Mouse (Mus musculus) embryonic facial prominence, embryonic 11.5 days (tissue): ENCODE measurements around the gene Terf2. TPM values are rescaled to one million over a fixed set of nuclear protein-coding genes. Genes with fewer than 3 reads are reported as not detected.

Experiments
- ATAC-seq: fragments of 200-750 bp; cut with Nextera tagmentation; replicated peaks from 2 replicates; pipeline ENCODE4 v1.8.0; 2017; ENCODE audit warnings: low read depth; ENCODE audit not compliant: insufficient number of reproducible peaks, low FRiP score, low TSS enrichment
- DNase-seq: peaks from one replicate; pipeline ENCODE4 v3.0.0-alpha.2; 2015; ENCODE audit warnings: low spot score
- H3K27ac ChIP-seq: fragments of 300-500 bp; sonication (generic); replicated peaks from 2 replicates; pipeline ENCODE4 v1.5.1; 2014; ENCODE audit warnings: mild to moderate bottlenecking, low read depth, low read length, control low read depth
- H3K27me3 ChIP-seq: fragments of 300-500 bp; sonication (generic); 2 replicates; pipeline ENCODE4 v1.6.1; 2014; ENCODE audit warnings: mild to moderate bottlenecking, low read length, moderate library complexity, mixed read lengths; ENCODE audit not compliant: control insufficient read depth, insufficient read depth
- H3K36me3 ChIP-seq: fragments of 300-500 bp; sonication (generic); replicated peaks from 2 replicates; pipeline ENCODE4 v1.6.1; 2014; ENCODE audit warnings: low read depth, mild to moderate bottlenecking, low read length, moderate library complexity, mixed read lengths; ENCODE audit not compliant: control insufficient read depth, insufficient read depth
- H3K4me1 ChIP-seq: fragments of 300-500 bp; sonication (generic); 2 replicates; pipeline ENCODE4 v1.6.1; 2014; ENCODE audit warnings: low read length, mixed read lengths; ENCODE audit not compliant: control insufficient read depth, insufficient read depth
- H3K4me2 ChIP-seq: fragments of 300-500 bp; sonication (generic); 2 replicates; pipeline ENCODE4 v1.6.1; 2014; ENCODE audit warnings: low read depth, mild to moderate bottlenecking, control low read depth, low read length, moderate library complexity
- H3K4me3 ChIP-seq: fragments of 300-500 bp; sonication (generic); 2 replicates; pipeline ENCODE4 v1.5.1; 2014; ENCODE audit warnings: low read depth, low read length, control low read depth
- H3K9ac ChIP-seq: fragments of 300-500 bp; sonication (generic); replicated peaks from 2 replicates; pipeline ENCODE4 v1.6.1; 2014; ENCODE audit warnings: mild to moderate bottlenecking, control low read depth, low read length
- H3K9me3 ChIP-seq: fragments of 300-500 bp; sonication (generic); replicated peaks from 2 replicates; pipeline ENCODE4 v1.6.1; 2016; ENCODE audit warnings: mild to moderate bottlenecking, low read length, inconsistent platforms, mixed read lengths; ENCODE audit not compliant: control insufficient read depth
- WGBS: fragments of 180-500 bp; shearing (Covaris S2); extraction: QIAGEN DNeasy Blood & Tissue Kit; methylation state at CpG from one replicate; pipeline ENCODE4 v1.1.7; 2014; 5-methylcytosine and 5-hydroxymethylcytosine counted together
- polyA plus RNA-seq: library from polyadenylated mRNA; unstranded; fragments of >200 nt; fragmentation: Nextera tagmentation; extraction: Ambion mirVana; gene quantifications from 2 replicates; pipeline ENCODE4 v1.2.1, GENCODE M21; 2014

The Terf2 gene
- polyA plus RNA-seq, 1 experiment from 2014 or later: 16.5 TPM

- no peak for DNase-seq
- no peak within 1 kb of the TSS for H3K27ac ChIP-seq
- H3K4me2 ChIP-seq: no peak within 1 kb of the TSS
- no peaks in the 10 kb centered on the region for H3K4me1 ChIP-seq
- H3K4me3 ChIP-seq: no peak within 1 kb of the TSS
- ATAC-seq: no peak
- no peaks in the 10 kb centered on the region for H3K27me3 ChIP-seq
- H3K9ac ChIP-seq: no peak within 1 kb of the TSS
- no peaks in the 10 kb centered on the region; the same call in none of the 2 replicates for H3K36me3 ChIP-seq
- WGBS: 66% methylated on average over 17 of the region's 17 CpGs
- H3K9me3 ChIP-seq: no peaks in the 10 kb centered on the region
These were observed 30.5 kb downstream of the Terf2 start, which contains the start of gene Tmed6 for GRCm38 (mm10) chr8:107065511-107066496. Gene Tmed6 (minus strand): TSS chr8:107065644.

GRCm38 (mm10) chr8:107062613-107063012 is 33.7 kb downstream of the Terf2 start:
- Histone ChIP-seq H3K4me3 (no peak overlapping the region), H3K4me2 (no peak overlapping the region), H3K9ac (no peak overlapping the region), H3K9me3 (no peaks in the 10 kb centered on the region), H3K4me1 (no peaks in the 10 kb centered on the region; the same call in 1 of the 2 replicates), H3K36me3 (no peaks in the 10 kb centered on the region; the same call in 1 of the 2 replicates), H3K27me3 (no peaks in the 10 kb centered on the region), H3K27ac (no peak overlapping the region)
- WGBS: 88% methylated on average over 1 of the region's 1 CpGs
- DNase-seq (no peak), ATAC-seq (no peak)

- Histone ChIP-seq H3K9ac (peak overlapping the region; percentile 74), H3K4me1 (no peaks in the 10 kb centered on the region; the same call in 1 of the 2 replicates), H3K4me3 (peak overlapping the region; percentile 99), H3K27me3 (no peaks in the 10 kb centered on the region), H3K36me3 (peaks cover 4% of the 10 kb centered on the region), H3K4me2 (peak overlapping the region; percentile 83), H3K27ac (no peak overlapping the region), H3K9me3 (no peaks in the 10 kb centered on the region)
- no peak for DNase-seq
- peak; percentile 58 for ATAC-seq
- under 1% methylated on average over 33 of the region's 33 CpGs for WGBS
These were observed 39.4 kb downstream of the Terf2 start for GRCm38 (mm10) chr8:107056973-107057369.

- peak; percentile 99 for DNase-seq
- peak; percentile 88 for ATAC-seq
- H3K9me3 ChIP-seq: no peaks in the 10 kb centered on the region
- H3K9ac ChIP-seq: peak within 1 kb of the TSS; percentile 88
- peak within 1 kb of the TSS; percentile 83 for H3K4me2 ChIP-seq
- no peaks in the 10 kb centered on the region; the same call in 1 of the 2 replicates for H3K4me1 ChIP-seq
- peaks cover 6% of the 10 kb centered on the region for H3K36me3 ChIP-seq
- H3K27me3 ChIP-seq: no peaks in the 10 kb centered on the region
- H3K27ac ChIP-seq: peak within 1 kb of the TSS; percentile 62
- under 1% methylated on average over 88 of the region's 88 CpGs for WGBS
- peak within 1 kb of the TSS; percentile 99 for H3K4me3 ChIP-seq
These were observed 40.0 kb downstream of the Terf2 start, which contains the start of the genes Cog8 and Nip7 for GRCm38 (mm10) chr8:107056076-107056972. Gene Cog8 (minus strand): TSS chr8:107056689. Gene Nip7 (plus strand): TSS chr8:107056877.

GRCm38 (mm10) chr8:107052046-107052445 is 44.3 kb downstream of the Terf2 start:
- peaks cover 6% of the 10 kb centered on the region for H3K36me3 ChIP-seq
- DNase-seq: no peak

GRCm38 (mm10) chr8:107049480-107049879 is 46.9 kb downstream of the Terf2 start:
- H3K9me3 ChIP-seq: no peaks in the 10 kb centered on the region
- no peak for DNase-seq
- no peak overlapping the region for H3K4me3 ChIP-seq
- no peak overlapping the region for H3K27ac ChIP-seq
- no peak overlapping the region; the same call in 1 of the 2 replicates for H3K4me2 ChIP-seq
- peaks cover 15% of the 10 kb centered on the region for H3K36me3 ChIP-seq
- ATAC-seq: no peak
- H3K9ac ChIP-seq: no peak overlapping the region
- WGBS: 92% methylated on average over 4 of the region's 4 CpGs
- H3K4me1 ChIP-seq: no peaks in the 10 kb centered on the region
- no peaks in the 10 kb centered on the region for H3K27me3 ChIP-seq

More at GRCm38 (mm10) chr8:107052046-107052445, 44.3 kb downstream of the Terf2 start:
- H3K4me2 ChIP-seq: no peak overlapping the region
- WGBS: 98% methylated on average over 8 of the region's 8 CpGs
- no peaks in the 10 kb centered on the region for H3K9me3 ChIP-seq
- no peak for ATAC-seq
- H3K4me1 ChIP-seq: no peaks in the 10 kb centered on the region
- H3K27ac ChIP-seq: no peak overlapping the region
- H3K4me3 ChIP-seq: no peak overlapping the region
- H3K27me3 ChIP-seq: no peaks in the 10 kb centered on the region
- no peak overlapping the region for H3K9ac ChIP-seq

- Histone ChIP-seq H3K4me3 (peak within 1 kb of the TSS; percentile 71), H3K4me2 (peak within 1 kb of the TSS; percentile 73), H3K4me1 (no peaks in the 10 kb centered on the region), H3K27ac (peak within 1 kb of the TSS; percentile 85), H3K9me3 (no peaks in the 10 kb centered on the region), H3K36me3 (peaks cover 15% of the 10 kb centered on the region), H3K9ac (peak within 1 kb of the TSS; percentile 87), H3K27me3 (no peaks in the 10 kb centered on the region)
- peak; percentile 78 for DNase-seq
- ATAC-seq: peak; percentile 76
- under 1% methylated on average over 87 of the region's 87 CpGs for WGBS
These were observed 48.0 kb downstream of the Terf2 start, which contains the start of gene Pdf for GRCm38 (mm10) chr8:107048061-107048941. Gene Pdf (minus strand): TSS chr8:107048614.
